Mouse (Mus musculus) liver, embryonic 16.5 days (tissue): ENCODE measurements around the gene Mrln. TPM values are rescaled to one million over a fixed set of nuclear protein-coding genes. Genes with fewer than 3 reads are reported as not detected.
"Not testable (repeated sequence)": the region's sequence is repeated elsewhere in the genome, so short reads cannot be mapped to it uniquely, and the experiment has no call there.

Experiments used
- ATAC-seq: fragments of 200-750 bp; cut with Nextera tagmentation; 2 replicates; pipeline ENCODE4 v1.8.0; 2017; ENCODE audit warnings: low read depth, mild to moderate bottlenecking, moderate number of reproducible peaks, moderate library complexity
- H3K27ac ChIP-seq: fragments of 300-500 bp; sonication (generic); 2 replicates; pipeline ENCODE4 v1.5.1; 2014; ENCODE audit warnings: mild to moderate bottlenecking, low read length
- H3K27me3 ChIP-seq: fragments of 300-500 bp; sonication (generic); 2 replicates; pipeline ENCODE4 v1.6.1; 2014; ENCODE audit warnings: low read depth, low read length, mixed read lengths; ENCODE audit not compliant: control insufficient read depth, insufficient read depth
- H3K36me3 ChIP-seq: fragments of 300-500 bp; sonication (generic); 2 replicates; pipeline ENCODE4 v1.6.1; 2014; ENCODE audit warnings: mild to moderate bottlenecking; ENCODE audit not compliant: control insufficient read depth, insufficient read depth
- H3K4me1 ChIP-seq: fragments of 300-500 bp; sonication (generic); 2 replicates; pipeline ENCODE4 v1.6.1; 2014; ENCODE audit warnings: low read depth, low read length, mixed read lengths; ENCODE audit not compliant: control insufficient read depth
- H3K4me2 ChIP-seq: fragments of 300-500 bp; sonication (generic); 2 replicates; pipeline ENCODE4 v1.6.1; 2014; ENCODE audit warnings: low read depth, low read length, mixed read lengths
- H3K4me3 ChIP-seq: fragments of 300-500 bp; sonication (generic); 2 replicates; pipeline ENCODE4 v1.5.1; 2014; ENCODE audit warnings: low read depth, mild to moderate bottlenecking, low read length
- H3K9ac ChIP-seq: fragments of 300-500 bp; sonication (generic); 2 replicates; pipeline ENCODE4 v1.6.1; 2014; ENCODE audit warnings: low read depth, low read length
- H3K9me3 ChIP-seq: fragments of 300-500 bp; sonication (generic); replicated peaks from 2 replicates; pipeline ENCODE4 v1.6.1; 2016; ENCODE audit warnings: low read length; ENCODE audit not compliant: control insufficient read depth
- WGBS: fragments of 180-500 bp; shearing (Covaris S2); extraction: QIAGEN DNeasy Blood & Tissue Kit; methylation state at CpG from one replicate; pipeline ENCODE4 v1.1.7; 2014; ENCODE audit not compliant: insufficient replicate concordance; 5-methylcytosine and 5-hydroxymethylcytosine counted together
- polyA plus RNA-seq: library from polyadenylated mRNA; unstranded; fragments of >200 nt; fragmentation: Nextera tagmentation; extraction: Ambion mirVana; gene quantifications from 2 replicates; pipeline ENCODE4 v1.2.1, GENCODE M21; 2015

The Mrln gene
- polyA plus RNA-seq, 1 experiment from 2014 or later = 1.3 TPM

GRCm38 (mm10) chr10:70198951-70199463 lies 5.5 kb upstream of the Mrln start:
- 82% methylated on average over 7 of the region's 7 CpGs for WGBS
- no peak overlapping the region for H3K4me2 ChIP-seq
- H3K4me1 ChIP-seq = peaks cover 7% of the 10 kb centered on the region
- no peak overlapping the region for H3K27ac ChIP-seq
- H3K36me3 ChIP-seq = no peaks in the 10 kb centered on the region
- H3K27me3 ChIP-seq = no peaks in the 10 kb centered on the region
- H3K9me3 ChIP-seq = no peaks in the 10 kb centered on the region
- no peak overlapping the region for H3K9ac ChIP-seq
- no peak overlapping the region for H3K4me3 ChIP-seq
- ATAC-seq = no peak

GRCm38 (mm10) chr10:70199466-70200210 lies 4.8 kb upstream of the Mrln start:
- no peaks in the 10 kb centered on the region for H3K27me3 ChIP-seq
- no peak overlapping the region for H3K4me3 ChIP-seq
- no peaks in the 10 kb centered on the region for H3K36me3 ChIP-seq
- peaks cover 7% of the 10 kb centered on the region for H3K4me1 ChIP-seq
- no peak overlapping the region for H3K4me2 ChIP-seq
- no peak overlapping the region for H3K9ac ChIP-seq
- no peak overlapping the region for H3K27ac ChIP-seq
- WGBS = 49% methylated on average over 6 of the region's 6 CpGs
- H3K9me3 ChIP-seq = no peaks in the 10 kb centered on the region
- no peak for ATAC-seq

- H3K4me1 ChIP-seq = peaks cover 1% of the 10 kb centered on the region
- H3K27me3 ChIP-seq = no peaks in the 10 kb centered on the region
- no peaks in the 10 kb centered on the region for H3K9me3 ChIP-seq
- no peak overlapping the region for H3K27ac ChIP-seq
- H3K36me3 ChIP-seq = no peaks in the 10 kb centered on the region
- no peak for ATAC-seq
- no peak overlapping the region for H3K4me3 ChIP-seq
- WGBS = 33% methylated on average over 12 of the region's 12 CpGs
- H3K4me2 ChIP-seq = no peak overlapping the region
- no peak overlapping the region for H3K9ac ChIP-seq
These were observed 3.5 kb upstream of the Mrln start for GRCm38 (mm10) chr10:70200889-70201500.

- no peak for ATAC-seq
- Histone ChIP-seq H3K4me2 (no peak overlapping the region), H3K4me1 (no peaks in the 10 kb centered on the region), H3K27me3 (no peaks in the 10 kb centered on the region), H3K4me3 (no peak overlapping the region), H3K27ac (no peak overlapping the region), H3K9ac (no peak overlapping the region), H3K9me3 (no peaks in the 10 kb centered on the region), H3K36me3 (no peaks in the 10 kb centered on the region)
- WGBS = 68% methylated on average over 9 of the region's 9 CpGs
These were observed 6.8 kb downstream of the Mrln start for GRCm38 (mm10) chr10:70211281-70211680.

GRCm38 (mm10) chr10:70220971-70221370 lies 16.5 kb downstream of the Mrln start:
- Histone ChIP-seq H3K4me2 (no peak overlapping the region), H3K9ac (no peak overlapping the region), H3K27me3 (no peaks in the 10 kb centered on the region), H3K9me3 (no peaks in the 10 kb centered on the region), H3K4me1 (no peaks in the 10 kb centered on the region), H3K36me3 (no peaks in the 10 kb centered on the region), H3K27ac (no peak overlapping the region), H3K4me3 (no peak overlapping the region)
- ATAC-seq = no peak
- WGBS = 59% methylated on average over 5 of the region's 5 CpGs

GRCm38 (mm10) chr10:70222231-70222630 lies 17.8 kb downstream of the Mrln start:
- WGBS = 63% methylated on average over 8 of the region's 8 CpGs
- H3K27me3 ChIP-seq, H3K9me3 ChIP-seq, H3K9ac ChIP-seq, H3K4me3 ChIP-seq, H3K4me2 ChIP-seq, H3K36me3 ChIP-seq, H3K27ac ChIP-seq, H3K4me1 ChIP-seq, ATAC-seq: not testable (repeated sequence)

- Histone ChIP-seq H3K27me3 (no peaks in the 10 kb centered on the region), H3K27ac (no peak overlapping the region), H3K4me3 (no peak overlapping the region), H3K9ac (no peak overlapping the region), H3K4me1 (no peaks in the 10 kb centered on the region), H3K4me2 (no peak overlapping the region), H3K9me3 (no peaks in the 10 kb centered on the region), H3K36me3 (no peaks in the 10 kb centered on the region)
- 62% methylated on average over 6 of the region's 6 CpGs for WGBS
- ATAC-seq = no peak
These were observed 20.1 kb downstream of the Mrln start for GRCm38 (mm10) chr10:70224571-70224970.

- Histone ChIP-seq H3K4me1 (no peaks in the 10 kb centered on the region), H3K4me3 (no peak overlapping the region), H3K27me3 (no peaks in the 10 kb centered on the region), H3K27ac (no peak overlapping the region), H3K9ac (no peak overlapping the region), H3K4me2 (no peak overlapping the region), H3K36me3 (no peaks in the 10 kb centered on the region), H3K9me3 (no peaks in the 10 kb centered on the region)
- ATAC-seq = no peak
- WGBS = 69% methylated on average over 6 of the region's 6 CpGs
These were observed 21.3 kb downstream of the Mrln start for GRCm38 (mm10) chr10:70225760-70226159.

GRCm38 (mm10) chr10:70226608-70227007 lies 22.1 kb downstream of the Mrln start:
- H3K9me3 ChIP-seq = no peaks in the 10 kb centered on the region
- no peaks in the 10 kb centered on the region for H3K27me3 ChIP-seq
- no peak overlapping the region for H3K4me2 ChIP-seq
- ATAC-seq = no peak
- H3K27ac ChIP-seq = no peak overlapping the region
- H3K36me3 ChIP-seq = no peaks in the 10 kb centered on the region
- no peak overlapping the region for H3K4me3 ChIP-seq
- no peak overlapping the region for H3K9ac ChIP-seq
- no peaks in the 10 kb centered on the region for H3K4me1 ChIP-seq
